ENCODE assay signal across 1 mouse cellular context in the genomic region with DNA sequence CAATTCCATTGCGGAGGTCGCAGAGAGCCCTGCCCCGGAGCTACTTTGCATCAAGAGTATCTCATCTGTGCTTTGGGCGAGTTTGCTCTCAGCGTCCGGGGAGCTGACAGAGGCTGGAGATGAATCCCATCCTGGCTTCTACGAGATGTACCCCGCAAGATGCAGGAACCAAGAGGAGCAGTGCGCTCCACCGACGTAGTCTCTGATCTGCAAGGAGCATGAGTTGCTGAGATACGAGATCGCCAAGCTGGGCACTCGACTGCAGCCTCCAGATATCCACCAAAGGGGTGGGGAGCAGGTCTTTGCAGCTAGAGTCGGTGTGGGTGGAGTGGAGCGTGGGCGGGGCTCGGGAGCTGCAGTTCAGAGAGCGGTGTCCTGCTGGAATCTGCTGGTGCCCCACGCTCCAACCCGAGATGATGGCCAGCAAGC.
TF ChIP-seq lines count a peak whose summit lies in the region.

Gene Ube2l6, plus strand, starts transcription at position 336 of the 429 bp plus-strand sequence.

TF ChIP-seq in CH12.LX, 34 proteins besides CTCF, POLR2A, EP300 and RAD21 (continued from another document):
- TF ChIP-seq SIN3A (IDR thresholded peaks at IDR 0.05; ENCODE audit: low read length): no peak
- no peak for TF ChIP-seq RCOR1 (conservative IDR thresholded peaks at IDR 0.05; ENCODE audit: low read depth, low read length)
- TF ChIP-seq ZMIZ1 (IDR thresholded peaks at IDR 0.05; ENCODE audit: low read depth, low read length): no peak
TF ChIP-seq in CH12.LX: peak in this region for 0.
